Mouse (Mus musculus) MEL (cell line): ENCODE measurements around the gene Hspg2.

Experiments used
- CHD2 ChIP-seq: IDR thresholded peaks from 2 replicates; pipeline ENCODE4 v1.6.1; 2011; ENCODE audit warnings: low read length, improper control_type of control experiment
- CTCF ChIP-seq, 3 experiments: IDR thresholded peaks in 2 of 3; conservative IDR thresholded peaks in 1 of 3; 2 replicates each; pipeline ENCODE4 v1.5.1; 2011 to 2012; ENCODE audit warnings: low read length in 3 of 3, low read depth in 2 of 3, mild to moderate bottlenecking in 2 of 3, improper control_type of control experiment in 1 of 3, inconsistent platforms in 1 of 3, mixed read lengths in 1 of 3, moderate library complexity in 1 of 3; ENCODE audit not compliant: control insufficient read depth in 1 of 3, insufficient read depth in 1 of 3, poor library complexity in 1 of 3, severe bottlenecking in 1 of 3
- E2F4 ChIP-seq: IDR thresholded peaks from 2 replicates; pipeline ENCODE4 v1.6.1; 2011; ENCODE audit warnings: low read depth, low read length, improper control_type of control experiment, borderline replicate concordance
- GATA1 ChIP-seq: IDR thresholded peaks from 2 replicates; pipeline ENCODE4 v1.6.1; 2011; ENCODE audit warnings: low read depth, low read length, improper control_type of control experiment
- HCFC1 ChIP-seq: IDR thresholded peaks from 2 replicates; pipeline ENCODE4 v1.6.1; 2012; ENCODE audit warnings: low read depth, mild to moderate bottlenecking, inconsistent platforms, low read length, improper control_type of control experiment, moderate library complexity
- KAT2A ChIP-seq: conservative IDR thresholded peaks from 2 replicates; pipeline ENCODE4 v1.6.1; 2012; ENCODE audit warnings: low read depth, low read length, improper control_type of control experiment, inconsistent platforms
- MAFK ChIP-seq: IDR thresholded peaks from 2 replicates; pipeline ENCODE4 v1.6.1; 2011; ENCODE audit warnings: low read depth, mild to moderate bottlenecking, low read length, improper control_type of control experiment, borderline replicate concordance
- MYB ChIP-seq: IDR thresholded peaks from 2 replicates; pipeline ENCODE4 v1.6.1; 2011; ENCODE audit warnings: mild to moderate bottlenecking, low read depth, low read length, improper control_type of control experiment
- POLR2A ChIP-seq, 2 experiments: IDR thresholded peaks; 2 replicates each; pipeline ENCODE4 v1.6.1; 2011 to 2012; ENCODE audit warnings: low read length in 2 of 2, mild to moderate bottlenecking in 2 of 2, control low read depth in 1 of 2, improper control_type of control experiment in 1 of 2, low read depth in 1 of 2, moderate library complexity in 1 of 2; ENCODE audit not compliant: control insufficient read depth in 1 of 2, insufficient read depth in 1 of 2, poor library complexity in 1 of 2
- POLR2AphosphoS2 ChIP-seq: IDR thresholded peaks from 2 replicates; pipeline ENCODE4 v1.6.1; 2011; ENCODE audit warnings: low read length, improper control_type of control experiment
- SMC3 ChIP-seq: IDR thresholded peaks from 2 replicates; pipeline ENCODE4 v1.6.1; 2011; ENCODE audit warnings: low read depth, low read length, improper control_type of control experiment
- TAL1 ChIP-seq: IDR thresholded peaks from 2 replicates; pipeline ENCODE4 v1.6.1; 2012; ENCODE audit warnings: mild to moderate bottlenecking, inconsistent platforms, low read length, moderate library complexity, mixed read lengths

DNA sequence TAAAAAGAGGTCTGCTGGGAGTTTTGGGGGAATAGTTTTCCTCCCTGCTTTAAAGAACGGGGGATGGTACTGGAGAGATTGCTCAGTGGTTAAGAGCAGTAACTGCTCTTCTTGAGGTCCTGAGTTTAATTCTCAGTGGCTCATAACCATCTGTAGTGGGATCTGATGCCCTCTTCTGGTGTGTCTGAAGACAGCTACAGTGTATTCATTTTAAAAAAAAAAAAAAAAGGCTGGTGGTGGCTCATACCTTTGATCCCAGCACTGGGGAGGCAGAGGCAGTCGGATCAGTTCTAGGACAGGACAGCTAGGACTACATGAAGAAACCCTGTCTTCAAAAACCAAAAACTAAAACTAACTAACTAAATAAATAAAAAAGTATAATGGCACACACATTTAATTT, 111.7 kb downstream of the Hspg2 start:
- TF ChIP-seq POLR2A (IDR thresholded peaks at IDR 0.05; ENCODE audit: control insufficient read depth in 1 of 2, insufficient read depth in 1 of 2, low read depth in 1 of 2, low read length in 2 of 2, poor library complexity in 1 of 2) (no peak), CTCF (IDR thresholded peaks at IDR 0.05 in 2 of 3, conservative IDR thresholded peaks at IDR 0.05 in 1 of 3; ENCODE audit: control insufficient read depth in 1 of 3, insufficient read depth in 1 of 3, low read depth in 2 of 3, low read length in 3 of 3, poor library complexity in 1 of 3, severe bottlenecking in 1 of 3) (no peak), E2F4 (no peak), GATA1 (no peak), TAL1 (no peak), HCFC1 (no peak), KAT2A (no peak), MYB (no peak), CHD2 (no peak), POLR2AphosphoS2 (no peak), MAFK (no peak), SMC3 (no peak)
